Comparison of ENCODE assay signal across 17 mouse cellular contexts in the genomic region with DNA sequence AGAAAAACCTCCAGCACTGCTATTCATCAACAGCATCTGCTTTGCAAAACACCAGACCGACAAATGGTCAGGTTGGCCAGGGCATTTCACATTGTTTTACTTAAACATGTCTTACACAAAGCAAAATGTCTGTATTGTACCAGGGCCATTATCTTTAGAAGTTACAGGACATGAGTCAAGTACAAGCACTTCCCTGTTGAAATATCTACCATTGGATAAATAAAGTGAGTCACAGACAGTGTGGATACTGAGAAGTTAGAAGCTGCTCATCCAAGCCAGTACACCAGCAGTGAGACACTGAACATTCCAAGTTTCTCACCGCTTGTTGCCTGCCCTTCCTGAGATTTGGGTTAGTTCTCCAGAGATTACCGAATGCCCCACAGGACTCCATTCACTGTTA.
"Had no signal": no experiment of that assay in that cellular context is flagged by ENCODE, and none has a peak within 500 bp of the region (broad histone marks: within the 10 kb centered on the region; RNA-seq: fewer than 3 reads in every experiment).

No protein-coding gene starts in this region.

- H3K4me1 ChIP-seq: midbrain, embryonic 12.5 days had no signal

- H3K9ac ChIP-seq: limb, embryonic 13.5 days; liver, embryonic 12.5 days; liver, embryonic 15.5 days; lung, embryonic 15.5 days; midbrain, embryonic 12.5 days had no signal

- H3K27ac ChIP-seq: kidney, postnatal 0 days; layer of hippocampus, adult 2 months; limb, embryonic 10.5 days; limb, embryonic 13.5 days; liver, embryonic 12.5 days; liver, embryonic 15.5 days; lung, embryonic 15.5 days; macrophage; midbrain, embryonic 12.5 days had no signal

- H3K36me3 ChIP-seq: limb, embryonic 10.5 days; limb, embryonic 13.5 days; liver, embryonic 12.5 days; liver, embryonic 15.5 days; lung, embryonic 15.5 days; midbrain, embryonic 12.5 days had no signal

- H3K9me3 ChIP-seq: limb, embryonic 10.5 days; limb, embryonic 13.5 days; liver, embryonic 12.5 days; liver, embryonic 15.5 days; lung, embryonic 15.5 days; midbrain, embryonic 12.5 days had no signal

- H3K4me2 ChIP-seq: limb, embryonic 13.5 days; liver, embryonic 12.5 days; liver, embryonic 15.5 days; lung, embryonic 15.5 days; midbrain, embryonic 12.5 days had no signal

- ATAC-seq: liver, embryonic 12.5 days; midbrain, embryonic 16.5 days had no signal

- H3K4me3 ChIP-seq: layer of hippocampus, adult 2 months; limb, embryonic 10.5 days; limb, embryonic 13.5 days; liver, embryonic 12.5 days; liver, embryonic 15.5 days; lung, embryonic 15.5 days; midbrain, embryonic 12.5 days had no signal

- DNase-seq: kidney, adult 2 months; kidney, postnatal 25 days; layer of hippocampus, adult 9-11 months; liver; lung, adult 18-20 months; thymus, adult 18-20 months; thymus, postnatal 36 days had no signal

- H3K27me3 ChIP-seq: limb, embryonic 13.5 days; liver, embryonic 12.5 days; liver, embryonic 15.5 days; lung, embryonic 15.5 days; midbrain, embryonic 12.5 days had no signal
